Mouse (Mus musculus) B cell, adult 2 months (primary cell): ENCODE data around the gene Skap2.

Experiments
- DNase-seq, 2 experiments: peaks; one replicate each; pipeline ENCODE4 v3.0.0; 2022

The Skap2 gene

GRCm38 (mm10) chr6:51882880-51883274, 129.5 kb downstream of the Skap2 start:
- DNase-seq: no peak

DNA sequence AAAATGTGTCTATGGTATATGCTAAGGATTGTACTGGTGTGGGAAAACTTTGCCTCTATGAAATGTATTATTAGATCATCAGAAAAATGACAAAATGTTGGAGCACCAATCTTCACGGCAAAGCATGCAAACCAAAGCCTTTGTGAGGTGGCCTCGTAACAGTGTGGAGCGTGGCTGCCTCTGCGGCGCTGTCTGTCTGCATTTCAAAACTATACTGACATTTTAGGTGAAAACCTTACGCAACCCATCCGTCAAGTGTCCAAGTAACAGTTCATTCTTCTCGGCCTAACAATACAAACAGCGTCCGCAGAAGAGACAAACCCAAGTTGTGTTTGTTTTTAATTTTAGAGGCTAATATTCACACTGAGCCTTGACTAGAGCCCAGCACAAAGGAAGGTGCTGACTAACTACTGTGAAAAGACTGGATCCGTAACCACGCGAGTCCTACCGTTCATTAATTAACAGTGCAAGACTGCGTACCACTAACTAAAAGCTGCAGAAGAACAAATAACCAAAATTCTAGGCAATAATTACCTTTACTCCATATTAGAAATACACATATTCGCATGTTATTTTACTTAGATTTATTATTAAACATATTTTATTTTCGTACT, 130.0 kb downstream of the Skap2 start:
- DNase-seq: no peak

DNA sequence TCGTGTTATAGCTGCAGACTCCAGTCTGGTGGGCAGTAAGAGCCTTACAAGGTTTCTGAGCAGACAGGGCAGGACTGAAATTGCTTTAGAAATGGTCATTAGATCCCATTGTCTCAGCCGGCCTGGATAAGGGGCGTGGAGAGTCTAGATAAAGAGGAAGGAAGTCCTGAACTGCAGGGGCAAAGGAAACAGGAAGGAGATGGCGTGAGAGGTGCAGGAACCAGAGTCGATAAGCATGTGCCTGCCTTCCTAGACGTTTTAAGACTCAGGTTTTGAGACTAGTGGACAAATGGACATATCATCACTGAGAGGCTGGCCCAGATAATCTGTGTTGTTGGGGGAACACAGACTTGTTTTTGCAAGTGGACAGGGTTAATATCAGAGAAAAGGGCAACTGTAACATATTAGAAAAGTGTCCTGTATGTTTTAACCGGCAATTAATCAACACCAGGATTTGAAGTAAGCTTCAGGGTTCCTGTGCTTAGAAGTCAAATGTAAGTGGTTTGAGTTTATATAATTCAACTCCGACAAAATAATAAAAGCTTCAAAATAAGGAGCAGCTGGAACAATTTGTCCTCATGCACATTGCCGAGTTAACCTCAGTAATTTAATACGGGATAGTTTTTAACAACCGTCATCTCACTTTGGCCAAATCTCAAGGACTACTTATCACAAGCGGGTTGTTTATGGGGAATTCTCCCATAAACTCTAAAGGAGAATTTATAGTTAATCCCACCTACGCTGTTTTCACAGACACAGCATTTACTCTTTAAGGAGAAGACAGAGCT, 131.0 kb downstream of the Skap2 start:
- DNase-seq: peak; percentile 4 to 13

- DNase-seq: no peak
Measured at GRCm38 (mm10) chr6:51880778-51881177, 131.6 kb downstream of the Skap2 start.

GRCm38 (mm10) chr6:51878551-51878950, 133.8 kb downstream of the Skap2 start:
- no peak for DNase-seq

DNA sequence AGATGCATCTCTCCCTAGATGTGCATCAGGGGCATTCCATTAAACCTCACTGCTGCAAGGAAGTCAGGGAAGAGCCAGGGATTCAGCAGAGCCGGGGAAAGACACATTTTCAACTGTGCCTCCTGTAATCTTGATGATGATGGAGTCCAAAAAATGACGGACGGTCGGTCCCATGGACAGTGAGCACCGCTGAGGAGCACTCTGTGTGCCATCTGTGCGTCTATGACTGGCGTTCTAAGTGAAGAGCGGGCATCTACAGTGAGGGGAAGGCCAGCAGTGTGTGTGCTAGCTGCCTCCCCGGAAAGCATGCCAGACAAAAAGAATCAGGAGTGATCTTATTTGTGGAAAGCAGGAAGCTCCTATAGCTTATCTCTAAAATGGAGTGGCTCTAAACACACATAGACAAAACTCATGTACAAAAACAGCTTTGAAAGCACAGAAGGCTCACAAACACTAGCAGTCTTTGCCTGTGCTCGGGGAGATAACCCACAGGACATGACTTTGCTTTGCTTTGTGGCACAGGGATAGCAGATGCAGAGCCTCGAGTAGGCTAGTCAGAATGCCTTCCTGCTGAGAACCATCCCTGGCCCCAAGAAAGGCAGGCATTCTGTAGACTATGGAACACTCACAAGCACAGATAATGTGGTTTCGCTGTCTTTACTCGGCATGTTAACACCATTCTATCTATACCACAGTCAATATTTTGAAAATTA, 135.4 kb downstream of the Skap2 start:
- no peak for DNase-seq

DNA sequence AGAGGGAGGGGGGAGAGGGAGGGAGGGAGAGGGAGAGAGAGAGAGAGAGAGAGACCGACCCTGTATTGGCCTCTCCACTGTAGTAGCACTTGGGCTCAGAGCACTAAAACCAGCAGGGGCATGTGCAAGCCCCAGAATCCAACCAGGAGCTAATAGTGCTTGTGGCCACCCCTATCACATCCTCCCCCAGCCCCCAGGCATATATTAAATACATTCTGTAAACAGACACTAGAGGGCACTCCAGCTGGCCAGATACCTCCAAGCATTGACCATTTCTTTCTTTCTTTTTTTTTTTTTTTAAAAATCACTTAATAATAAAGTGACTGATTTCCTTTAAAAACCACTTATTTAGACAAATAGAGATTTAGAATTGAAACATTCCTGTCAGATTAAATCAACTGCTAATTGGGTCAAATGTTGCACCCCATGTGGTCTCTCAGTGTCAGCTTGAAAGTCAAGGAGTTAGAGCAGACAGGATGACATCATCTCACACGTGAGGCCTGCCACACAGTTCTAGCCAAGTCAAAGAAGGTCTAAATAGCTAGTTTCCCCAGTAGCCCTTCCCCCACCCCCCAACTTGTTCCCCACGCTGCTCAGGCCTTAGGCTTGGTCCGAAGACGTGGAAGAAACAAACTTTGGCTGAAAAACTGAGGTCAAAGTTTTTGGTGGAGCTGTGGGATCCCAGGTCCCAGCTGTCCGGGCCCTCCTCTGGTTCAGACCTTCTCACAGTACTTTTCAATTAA, 136.3 kb downstream of the Skap2 start:
- no peak for DNase-seq

DNA sequence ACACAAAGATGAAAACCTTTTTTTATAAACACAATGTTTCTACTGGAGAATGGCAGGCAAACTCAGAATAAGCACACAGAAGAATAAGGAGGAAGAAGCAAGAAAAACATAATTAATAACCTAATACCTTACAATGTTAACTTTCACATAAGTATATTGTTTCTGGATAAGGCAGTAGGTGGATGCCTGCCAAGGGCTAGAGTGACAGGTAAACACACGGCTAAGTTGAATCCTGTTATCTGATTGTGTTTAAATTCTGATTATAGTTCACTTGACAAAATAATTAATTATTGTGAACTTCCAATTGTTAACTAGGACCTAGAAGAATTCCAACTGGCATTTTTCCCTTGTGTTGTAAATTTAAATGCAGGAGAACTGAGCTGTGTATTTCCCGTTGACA, 138.3 kb downstream of the Skap2 start:
- DNase-seq: no peak

GRCm38 (mm10) chr6:51871135-51871534, 141.2 kb downstream of the Skap2 start:
- DNase-seq: no peak

GRCm38 (mm10) chr6:51870294-51870693, 142.1 kb downstream of the Skap2 start:
- no peak for DNase-seq

DNA sequence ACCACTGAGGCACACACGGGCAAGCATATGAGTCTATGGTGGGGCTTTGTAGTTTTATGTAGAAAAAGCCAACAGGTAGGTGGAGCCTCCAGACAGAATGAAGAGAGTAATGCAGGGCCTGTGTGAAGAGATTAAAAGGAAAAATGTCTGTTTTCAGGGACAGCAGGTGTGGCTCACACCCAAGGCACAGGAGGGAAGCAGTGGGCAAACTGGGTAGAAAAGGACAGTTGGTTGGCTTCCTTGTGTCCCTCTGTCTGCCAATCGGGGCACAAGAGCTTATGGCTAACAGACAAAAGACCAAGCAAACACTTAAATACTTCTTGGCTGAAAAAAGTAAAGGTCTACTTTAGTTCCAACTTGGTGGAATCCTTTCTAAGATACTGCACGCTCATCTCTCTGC, 145.8 kb downstream of the Skap2 start:
- no peak for DNase-seq

GRCm38 (mm10) chr6:51863508-51863907, 148.8 kb downstream of the Skap2 start:
- no peak for DNase-seq

GRCm38 (mm10) chr6:51860300-51860699, 152.0 kb downstream of the Skap2 start:
- DNase-seq: no peak

DNA sequence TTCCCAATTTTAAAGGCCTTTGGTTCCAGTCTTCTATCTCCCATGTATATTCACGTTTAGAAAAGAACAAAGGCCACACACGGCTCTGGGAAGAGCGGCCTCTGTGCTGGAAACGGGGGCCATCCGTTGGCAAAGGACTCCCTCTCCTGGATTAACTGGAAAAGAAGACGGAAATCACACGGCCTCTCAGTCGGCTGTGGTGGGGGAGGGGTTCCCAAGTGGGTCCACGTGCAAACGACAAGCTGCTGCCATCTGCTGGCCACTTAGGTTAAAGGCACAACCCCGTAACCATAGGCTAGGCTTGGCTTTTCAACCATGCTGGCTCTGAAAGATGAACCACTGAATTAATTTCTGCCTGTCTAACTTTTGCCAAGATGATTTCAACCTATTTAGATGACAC, 154.5 kb downstream of the Skap2 start:
- peak; percentile 81 to 82 for DNase-seq

- DNase-seq: no peak
Measured at GRCm38 (mm10) chr6:51853291-51853690, 159.1 kb downstream of the Skap2 start.

DNA sequence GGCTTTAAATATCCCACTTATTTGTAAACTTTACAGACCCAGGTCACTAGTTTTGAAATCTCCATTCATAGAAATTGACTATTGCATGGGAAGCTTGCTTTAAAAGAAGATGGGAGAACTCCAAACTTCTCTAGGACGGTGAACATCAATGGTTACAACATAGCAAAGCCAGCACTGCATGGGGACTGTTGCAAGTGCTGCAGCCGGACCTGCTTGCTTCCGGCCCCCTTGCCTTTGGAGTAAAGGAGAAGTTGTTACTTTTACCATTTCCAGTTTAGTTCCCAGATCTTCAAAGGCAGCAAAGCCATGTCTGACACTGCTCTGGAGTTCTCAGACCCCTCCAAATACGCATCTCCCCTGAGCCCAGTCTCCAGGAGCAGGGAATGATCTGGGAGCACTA, 159.7 kb downstream of the Skap2 start:
- DNase-seq: no peak

GRCm38 (mm10) chr6:51851544-51851943, 160.8 kb downstream of the Skap2 start:
- DNase-seq: no peak

- no peak for DNase-seq
Measured at GRCm38 (mm10) chr6:51850030-51850817, 162.1 kb downstream of the Skap2 start.

DNA sequence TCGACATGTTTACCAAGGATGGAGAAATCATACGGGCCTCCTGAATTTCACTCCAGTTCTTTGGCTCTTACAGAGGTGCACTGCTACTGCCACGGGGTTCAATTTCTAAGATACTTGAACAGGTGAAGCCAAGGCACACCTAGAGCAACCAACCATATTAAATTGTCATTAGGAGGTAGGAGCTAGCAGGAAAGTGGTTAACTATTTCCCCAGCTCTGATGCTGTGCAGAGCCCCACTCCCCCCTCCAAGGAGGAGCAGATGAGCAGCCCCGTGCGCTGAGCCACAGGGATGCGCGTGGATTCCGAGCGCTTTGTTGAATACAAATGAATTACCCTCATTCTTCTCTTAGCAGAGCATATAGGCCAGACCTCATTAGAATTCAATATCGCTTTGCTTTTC, 162.8 kb downstream of the Skap2 start:
- DNase-seq: no peak

DNA sequence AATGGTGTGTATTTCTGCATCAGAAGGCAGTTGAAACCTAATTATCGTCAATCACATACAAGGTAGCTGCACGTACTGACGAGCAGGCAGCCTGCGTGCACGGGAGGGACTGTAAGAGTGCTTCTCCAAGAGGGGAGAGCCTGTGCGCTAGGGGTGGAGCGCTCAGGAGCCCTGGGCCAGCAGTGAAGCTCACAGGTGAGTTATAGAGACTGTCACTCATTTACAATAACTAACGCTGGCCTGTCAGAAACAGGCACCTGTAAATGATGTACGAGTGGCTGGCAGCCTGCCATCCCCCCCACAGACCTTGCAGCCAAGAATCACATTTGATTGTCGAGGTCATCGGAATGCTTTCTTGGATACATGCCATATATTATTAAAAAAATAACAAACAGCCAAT, 168.2 kb downstream of the Skap2 start:
- no peak for DNase-seq

DNA sequence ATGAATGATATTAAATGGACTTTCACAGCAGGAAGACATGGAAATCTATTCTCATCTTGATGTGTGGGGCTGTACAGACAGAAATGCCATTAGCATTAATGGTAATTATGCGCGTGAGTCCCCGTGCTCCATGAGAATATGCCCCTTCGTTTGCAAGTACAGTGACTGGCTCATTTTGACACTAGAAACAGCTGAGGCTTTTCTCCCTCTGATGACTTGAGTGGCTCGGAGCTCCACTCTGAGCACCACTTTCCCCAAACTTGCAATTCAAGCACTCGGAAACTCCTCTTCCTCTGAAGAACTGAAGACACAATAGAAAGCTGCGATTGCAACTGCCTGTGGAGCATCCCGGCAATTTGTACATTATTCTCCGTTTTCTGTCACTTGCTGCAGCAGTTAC, 169.3 kb downstream of the Skap2 start:
- no peak for DNase-seq

DNA sequence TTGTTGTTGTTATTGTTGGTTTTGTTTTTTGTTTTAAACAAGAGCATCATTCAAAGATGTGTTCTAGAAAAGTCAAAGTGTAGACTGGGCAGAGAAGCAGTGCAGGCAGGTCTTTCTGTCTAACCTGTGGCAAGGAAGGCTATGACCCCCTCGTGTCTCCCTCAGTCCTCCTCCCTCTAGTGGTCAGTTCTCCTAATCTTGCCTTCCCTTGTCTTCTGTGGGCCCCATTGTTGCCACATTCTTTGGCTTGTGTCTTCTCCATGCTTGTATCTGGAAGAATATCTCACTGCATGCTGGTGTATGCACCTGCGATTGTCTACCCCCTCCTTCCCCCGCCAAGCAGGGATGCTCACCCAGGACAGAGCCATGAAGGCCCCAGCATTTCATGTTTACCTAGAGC, 174.2 kb downstream of the Skap2 start:
- DNase-seq: no peak

DNA sequence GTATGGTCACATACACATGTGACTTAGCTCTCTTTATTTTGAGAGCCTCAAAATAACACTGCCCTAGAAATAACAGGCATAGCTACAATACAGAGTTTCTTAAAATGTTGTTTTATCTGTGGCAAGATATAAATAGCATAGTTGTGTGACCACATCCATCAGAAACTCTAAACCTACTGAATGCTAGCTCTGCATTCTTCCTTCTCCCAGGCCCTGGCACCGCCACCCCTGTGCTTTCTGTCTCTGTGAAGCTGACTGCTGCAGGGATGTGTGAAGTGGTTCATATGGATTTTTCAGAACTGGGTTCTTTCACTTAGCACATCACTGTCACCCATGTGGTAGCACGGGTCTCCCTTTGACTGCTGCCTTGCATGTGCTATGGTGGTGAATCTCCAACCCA, 179.0 kb downstream of the Skap2 start:
- no peak for DNase-seq
